Mouse (Mus musculus) limb, embryonic 10.5 days (tissue): Measurements from ENCODE around the gene Hhip. TPM values are rescaled to one million over a fixed set of nuclear protein-coding genes. Genes with fewer than 3 reads are reported as not detected.
A peak's percentile ranks its signal among the peaks of the same experiment; 100 is the strongest.

Source experiments
- DNase-seq: peaks from one replicate; pipeline ENCODE4 v3.0.0-alpha.2; 2017; ENCODE audit warnings: low spot score
- H3K27ac ChIP-seq: fragments of 300-500 bp; sonication (generic); 2 replicates; pipeline ENCODE4 v1.5.1; 2016; ENCODE audit warnings: mild to moderate bottlenecking
- H3K27me3 ChIP-seq: fragments of 300-500 bp; sonication (generic); 2 replicates; pipeline ENCODE4 v1.6.1; 2016; ENCODE audit warnings: low read depth, mild to moderate bottlenecking; ENCODE audit not compliant: poor library complexity, severe bottlenecking
- H3K36me3 ChIP-seq: fragments of 300-500 bp; sonication (generic); 2 replicates; pipeline ENCODE4 v1.6.1; 2016; ENCODE audit warnings: mild to moderate bottlenecking, moderate library complexity
- H3K4me1 ChIP-seq: fragments of 300-500 bp; sonication (generic); 2 replicates; pipeline ENCODE4 v1.6.1; 2016
- H3K4me3 ChIP-seq: fragments of 300-500 bp; sonication (generic); 2 replicates; pipeline ENCODE4 v1.5.1; 2016; ENCODE audit warnings: mild to moderate bottlenecking, moderate library complexity
- H3K9me3 ChIP-seq: fragments of 300-500 bp; sonication (generic); replicated peaks from 2 replicates; pipeline ENCODE4 v1.6.1; 2016; ENCODE audit warnings: mild to moderate bottlenecking
- WGBS: fragments of 180-500 bp; shearing (Covaris S2); methylation state at CpG from one replicate; pipeline ENCODE4 v1.1.7; 2016; 5-methylcytosine and 5-hydroxymethylcytosine counted together
- polyA plus RNA-seq: library from polyadenylated mRNA; unstranded; fragments of >200 nt; fragmentation: Nextera tagmentation; extraction: Ambion mirVana; gene quantifications from 2 replicates; pipeline ENCODE4 v1.2.1, GENCODE M21; 2016

The Hhip gene
- 1.6 and 1.7 TPM in 2 replicates for polyA plus RNA-seq

DNA sequence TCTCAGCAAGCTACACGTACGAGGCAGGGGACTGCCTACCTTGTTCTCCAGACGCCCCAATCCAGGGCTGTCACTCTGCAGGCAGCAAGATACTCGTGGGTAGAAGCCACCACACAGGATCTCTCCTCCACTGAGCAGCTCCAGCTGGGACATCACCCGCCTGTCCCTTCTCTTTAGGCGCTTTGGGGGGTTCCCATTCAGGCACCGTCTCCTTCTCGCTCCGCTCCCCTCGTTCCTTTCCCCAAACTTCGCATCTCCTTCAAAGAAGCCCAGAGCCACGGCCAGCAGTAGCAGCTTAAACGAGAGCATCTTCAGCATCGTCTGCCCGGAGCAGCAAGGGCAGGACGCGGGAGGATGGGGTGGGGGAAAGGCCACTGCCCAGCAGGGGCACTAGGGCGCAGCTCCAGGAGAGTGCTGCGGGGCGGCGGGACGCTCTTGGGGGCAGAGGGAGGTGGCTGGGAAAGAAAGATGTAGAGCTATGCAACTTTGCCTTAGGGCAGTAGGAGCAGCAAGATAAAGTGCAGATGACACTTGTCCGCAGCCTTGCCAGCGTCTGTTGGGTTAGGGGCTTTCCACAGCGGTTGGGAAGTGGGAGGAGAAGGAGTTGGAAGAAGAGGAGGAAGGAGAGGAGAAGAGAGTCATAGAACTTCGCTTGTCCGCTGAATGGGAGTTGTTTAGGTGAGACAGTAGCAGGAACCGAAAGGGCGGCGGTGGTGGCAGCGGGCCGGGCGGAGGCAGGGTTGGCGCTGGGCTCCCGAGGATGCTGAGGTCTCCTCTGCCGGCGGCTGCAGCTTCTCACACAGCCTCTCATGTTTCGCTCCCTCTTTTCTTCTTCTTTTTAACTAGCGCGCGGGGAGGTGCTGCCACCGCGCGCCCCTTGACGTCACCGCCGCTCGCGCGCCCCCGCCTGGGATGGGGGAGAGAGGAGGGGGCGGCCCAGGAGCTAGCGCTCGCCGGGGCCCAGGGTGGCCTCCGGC lies at the start of gene Hhip:
Gene Hhip, minus strand, starts transcription at position 809 of the 977 bp plus-strand sequence.
- peak; percentile 74 for DNase-seq
- peak within 1 kb of the TSS; percentile 67 for H3K4me3 ChIP-seq
- under 1% methylated on average over 38 of the region's 56 CpGs for WGBS
- peaks cover 34% of the 10 kb centered on the region for H3K27me3 ChIP-seq
- H3K9me3 ChIP-seq = no peaks in the 10 kb centered on the region
- no peaks in the 10 kb centered on the region for H3K36me3 ChIP-seq
- H3K27ac ChIP-seq = peak within 1 kb of the TSS; percentile 79
- H3K4me1 ChIP-seq = peaks cover 42% of the 10 kb centered on the region

- H3K4me3 ChIP-seq = no peak overlapping the region
- H3K4me1 ChIP-seq = peaks cover 9% of the 10 kb centered on the region
- no peaks in the 10 kb centered on the region for H3K27me3 ChIP-seq
- 95% methylated on average over 2 of the region's 2 CpGs for WGBS
- DNase-seq = no peak
- no peaks in the 10 kb centered on the region for H3K9me3 ChIP-seq
- H3K27ac ChIP-seq = no peak overlapping the region
- H3K36me3 ChIP-seq = no peaks in the 10 kb centered on the region
These were observed 29.2 kb upstream of the Hhip start for GRCm38 (mm10) chr8:80087021-80087420.

DNA sequence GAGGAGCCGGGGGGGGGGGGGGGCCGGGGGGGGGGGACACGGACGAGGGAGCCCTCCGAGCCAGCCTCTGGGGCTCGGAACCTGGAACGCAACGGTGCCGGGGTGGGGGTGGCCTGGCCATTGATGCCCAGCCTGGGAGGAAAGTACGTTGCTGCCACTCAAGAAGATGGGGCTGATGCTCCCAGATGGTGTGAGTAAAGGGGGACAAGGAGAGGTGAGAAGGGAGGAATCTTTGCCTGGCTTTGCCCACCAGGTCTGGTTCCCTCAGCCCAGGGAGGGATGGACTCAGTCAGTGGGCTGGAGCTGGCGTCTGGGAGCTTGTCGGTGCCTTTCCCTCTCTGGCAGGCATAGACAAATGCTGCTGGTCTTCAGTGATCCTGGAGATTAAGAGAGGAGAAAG lies 387 bp upstream of the Hhip start:
- WGBS = 2% methylated on average over 8 of the region's 12 CpGs
- Histone ChIP-seq H3K27me3 (peaks cover 34% of the 10 kb centered on the region), H3K36me3 (no peaks in the 10 kb centered on the region), H3K4me3 (peak overlapping the region; percentile 67), H3K27ac (peak overlapping the region; percentile 79), H3K9me3 (no peaks in the 10 kb centered on the region), H3K4me1 (peaks cover 42% of the 10 kb centered on the region)
- DNase-seq = peak; percentile 54

DNA sequence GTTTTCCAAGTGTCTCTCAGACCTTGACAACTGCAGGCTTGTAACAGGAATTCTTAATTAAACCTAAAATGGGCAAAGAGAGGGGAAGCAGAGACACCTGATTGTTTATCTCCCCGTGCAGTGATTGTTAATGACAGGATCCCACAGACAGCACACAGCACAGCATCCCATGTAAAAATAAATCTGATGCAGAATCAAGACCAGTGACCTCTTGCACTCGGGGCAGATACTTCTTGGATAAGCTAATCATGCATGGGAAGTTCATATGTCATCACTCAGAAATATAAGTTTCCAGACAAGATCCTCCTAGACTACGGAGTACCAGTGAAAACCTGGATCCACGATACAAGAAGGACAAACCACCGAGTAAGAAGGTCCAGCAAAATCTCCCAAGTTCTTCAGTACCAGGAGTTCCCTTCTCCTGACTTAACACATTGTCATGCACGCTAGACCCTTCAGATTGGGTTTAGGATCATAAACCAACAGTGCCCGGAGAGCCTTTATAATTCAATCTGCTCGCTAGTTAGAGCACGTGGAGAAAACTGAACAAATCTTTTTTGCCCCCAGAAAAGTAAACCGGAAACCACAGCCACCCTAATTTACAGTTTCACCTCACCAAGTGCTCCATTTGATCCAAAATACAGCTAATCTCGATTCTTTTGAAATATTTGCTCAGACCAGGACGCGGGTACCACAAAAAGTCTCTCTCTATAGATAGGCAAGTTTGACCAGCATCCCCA lies 1.3 kb downstream of the Hhip start:
- Histone ChIP-seq H3K4me3 (peak overlapping the region; percentile 67), H3K4me1 (peaks cover 44% of the 10 kb centered on the region), H3K9me3 (no peaks in the 10 kb centered on the region), H3K27me3 (peaks cover 37% of the 10 kb centered on the region), H3K36me3 (no peaks in the 10 kb centered on the region), H3K27ac (no peak overlapping the region)
- 13% methylated on average over 13 of the region's 13 CpGs for WGBS
- no peak for DNase-seq

- peaks cover 39% of the 10 kb centered on the region for H3K27me3 ChIP-seq
- DNase-seq = no peak
- no peaks in the 10 kb centered on the region for H3K36me3 ChIP-seq
- H3K27ac ChIP-seq = peak overlapping the region; percentile 42; the same call in 1 of the 2 replicates
- peaks cover 51% of the 10 kb centered on the region for H3K4me1 ChIP-seq
- 7% methylated on average over 10 of the region's 10 CpGs for WGBS
- no peaks in the 10 kb centered on the region for H3K9me3 ChIP-seq
- H3K4me3 ChIP-seq = peak overlapping the region; percentile 67
These were observed 2.0 kb downstream of the Hhip start for GRCm38 (mm10) chr8:80055777-80056176.

- Histone ChIP-seq H3K9me3 (no peaks in the 10 kb centered on the region), H3K4me3 (peak overlapping the region; percentile 67; the same call in 1 of the 2 replicates), H3K27ac (0 out of 2 replicates have a peak overlapping the region, but pooled peaks have one; percentile 42), H3K36me3 (no peaks in the 10 kb centered on the region), H3K27me3 (peaks cover 37% of the 10 kb centered on the region), H3K4me1 (peaks cover 58% of the 10 kb centered on the region)
- WGBS = 72% methylated on average over 6 of the region's 6 CpGs
- no peak for DNase-seq
These were observed 2.7 kb downstream of the Hhip start for GRCm38 (mm10) chr8:80055094-80055493.

GRCm38 (mm10) chr8:80054216-80054615 lies 3.6 kb downstream of the Hhip start:
- 62% methylated on average over 4 of the region's 4 CpGs for WGBS
- peaks cover 35% of the 10 kb centered on the region for H3K27me3 ChIP-seq
- no peak for DNase-seq
- no peaks in the 10 kb centered on the region for H3K36me3 ChIP-seq
- H3K4me3 ChIP-seq = no peak overlapping the region
- no peak overlapping the region for H3K27ac ChIP-seq
- H3K4me1 ChIP-seq = peaks cover 66% of the 10 kb centered on the region
- H3K9me3 ChIP-seq = no peaks in the 10 kb centered on the region

DNA sequence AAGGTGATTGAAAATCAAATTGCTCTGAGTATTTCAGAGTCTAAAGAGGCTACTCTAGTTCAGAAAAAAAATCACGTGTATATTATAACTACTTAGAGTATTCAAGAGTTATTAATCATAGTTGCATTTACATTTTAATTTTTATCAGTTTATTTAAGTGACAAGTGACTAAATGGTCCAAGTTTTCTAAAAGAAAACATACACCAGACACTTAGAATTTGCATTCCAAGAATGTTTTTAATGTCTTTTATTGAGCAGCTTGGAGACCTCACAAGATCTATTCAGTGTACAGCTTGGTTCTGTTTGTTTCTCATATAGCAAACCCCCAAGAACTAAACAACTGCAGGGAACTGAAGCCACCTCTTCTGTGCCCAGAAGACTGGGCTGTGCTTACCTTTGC lies 5.0 kb downstream of the Hhip start:
- no peak overlapping the region for H3K27ac ChIP-seq
- H3K27me3 ChIP-seq = peaks cover 27% of the 10 kb centered on the region
- peaks cover 74% of the 10 kb centered on the region for H3K4me1 ChIP-seq
- no peak overlapping the region for H3K4me3 ChIP-seq
- no peaks in the 10 kb centered on the region for H3K9me3 ChIP-seq
- 86% methylated on average over 1 of the region's 1 CpGs for WGBS
- no peak for DNase-seq
- no peaks in the 10 kb centered on the region for H3K36me3 ChIP-seq

DNA sequence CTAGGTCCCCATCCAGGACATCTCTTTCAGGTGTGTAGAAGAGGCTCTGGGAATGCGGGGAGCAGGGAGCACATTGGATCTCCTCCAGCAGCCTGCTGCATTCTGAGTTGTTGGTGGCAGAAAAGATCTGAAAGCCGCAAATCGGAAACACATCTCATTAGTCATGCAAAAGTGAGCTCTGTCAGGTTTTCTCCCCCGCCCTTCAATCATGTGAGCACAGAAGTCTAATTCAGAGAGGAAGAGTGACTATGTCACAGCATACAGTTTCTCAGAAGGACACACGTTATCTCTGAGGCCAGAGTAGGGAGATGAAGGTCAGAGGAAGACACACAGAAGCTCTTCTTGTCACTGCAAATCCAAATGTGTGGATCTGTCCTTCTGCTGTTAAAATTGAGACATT lies 6.3 kb downstream of the Hhip start:
- H3K9me3 ChIP-seq = no peaks in the 10 kb centered on the region
- H3K4me3 ChIP-seq = no peak overlapping the region
- H3K36me3 ChIP-seq = no peaks in the 10 kb centered on the region
- H3K27me3 ChIP-seq = peaks cover 20% of the 10 kb centered on the region
- no peak for DNase-seq
- no peak overlapping the region for H3K27ac ChIP-seq
- 61% methylated on average over 5 of the region's 5 CpGs for WGBS
- H3K4me1 ChIP-seq = peaks cover 67% of the 10 kb centered on the region

GRCm38 (mm10) chr8:80049256-80050005 lies 8.4 kb downstream of the Hhip start:
- H3K27me3 ChIP-seq = peaks cover 16% of the 10 kb centered on the region; the same call in 1 of the 2 replicates
- H3K4me3 ChIP-seq = no peak overlapping the region
- no peaks in the 10 kb centered on the region for H3K9me3 ChIP-seq
- WGBS = 63% methylated on average over 15 of the region's 15 CpGs
- H3K4me1 ChIP-seq = peaks cover 53% of the 10 kb centered on the region
- H3K27ac ChIP-seq = no peak overlapping the region
- no peaks in the 10 kb centered on the region for H3K36me3 ChIP-seq
- peak; percentile 31 for DNase-seq

GRCm38 (mm10) chr8:80048256-80048655 lies 9.6 kb downstream of the Hhip start:
- peak; percentile 35 for DNase-seq
- Histone ChIP-seq H3K9me3 (no peaks in the 10 kb centered on the region), H3K4me1 (peaks cover 47% of the 10 kb centered on the region), H3K27me3 (peaks cover 16% of the 10 kb centered on the region; the same call in 1 of the 2 replicates), H3K27ac (no peak overlapping the region), H3K4me3 (no peak overlapping the region), H3K36me3 (no peaks in the 10 kb centered on the region)
- 30% methylated on average over 4 of the region's 4 CpGs for WGBS

DNA sequence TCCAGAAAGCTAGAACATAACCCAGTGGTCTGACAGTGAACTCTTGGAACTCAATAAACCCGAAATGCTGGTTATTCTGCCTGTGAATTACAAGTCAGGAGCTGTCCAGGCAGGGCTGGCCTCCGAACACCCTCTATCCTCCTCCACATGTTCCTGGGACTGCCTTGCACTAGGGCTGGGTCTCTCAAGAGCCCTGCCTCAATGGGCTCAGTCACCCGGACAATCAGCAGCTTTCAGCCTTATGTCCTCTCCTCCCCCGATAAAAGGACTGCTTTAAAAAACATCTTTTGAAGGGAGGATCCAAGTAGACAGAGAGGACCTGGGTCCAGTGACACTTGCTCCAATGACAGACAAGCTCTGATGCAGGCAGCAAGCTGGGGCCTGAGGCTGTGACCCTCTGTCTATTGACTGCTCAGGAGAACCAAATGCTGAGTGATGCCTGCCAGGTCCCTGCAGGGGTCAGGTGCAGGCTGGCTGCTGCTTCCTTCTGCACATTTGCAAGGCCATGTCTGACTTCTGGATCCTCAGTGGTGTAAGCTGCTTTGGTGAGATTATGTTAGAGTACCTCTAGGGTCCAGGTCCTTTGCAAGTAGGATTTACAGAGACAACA lies 20.1 kb downstream of the Hhip start:
- H3K27me3 ChIP-seq = no peaks in the 10 kb centered on the region
- DNase-seq = no peak
- H3K27ac ChIP-seq = no peak overlapping the region
- 68% methylated on average over 4 of the region's 4 CpGs for WGBS
- H3K4me1 ChIP-seq = peaks cover 29% of the 10 kb centered on the region
- no peaks in the 10 kb centered on the region for H3K36me3 ChIP-seq
- no peak overlapping the region for H3K4me3 ChIP-seq
- no peaks in the 10 kb centered on the region for H3K9me3 ChIP-seq
